In the genomic region with DNA sequence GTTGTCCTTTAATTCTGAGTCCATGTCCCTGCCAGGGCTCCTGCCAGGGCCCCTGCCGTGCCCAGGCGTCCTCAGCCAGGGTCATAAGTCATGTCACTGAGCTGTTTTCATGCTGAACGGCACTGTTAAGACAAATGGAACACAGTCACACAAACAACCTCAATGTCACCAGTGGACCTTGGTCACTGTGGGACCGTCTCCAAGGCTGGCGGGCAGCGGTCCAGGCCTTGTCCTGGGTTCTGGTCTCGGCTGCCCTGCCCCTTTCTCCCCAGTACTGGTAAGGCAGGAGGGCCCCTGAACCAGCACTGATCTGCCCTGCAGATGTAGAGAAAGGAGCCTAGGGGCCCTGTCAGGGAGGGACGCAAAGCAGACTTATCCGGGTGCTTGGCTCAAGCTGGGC, we compare ENCODE assay signal across 13 mouse cellular contexts.
A peak's percentile ranks its signal among the peaks of the same experiment; 100 is the strongest.
DNase-seq lines count a peak whose midpoint lies in the region; ATAC-seq lines count a peak whose summit lies in the region.
"Had no signal": no experiment of that assay in that cellular context is flagged by ENCODE, and none has a peak within 500 bp of the region (broad histone marks: within the 10 kb centered on the region; RNA-seq: fewer than 3 reads in every experiment).

No protein-coding gene starts in this region.

- H3K27ac ChIP-seq in lung, embryonic 16.5 days (ENCODE audit: low read length): peak overlapping the region; percentile 29; the same call in 1 of the 2 replicates
- peak overlapping the region; percentile 5; the same call in 1 of the 2 replicates for H3K27ac ChIP-seq in stomach, embryonic 16.5 days (ENCODE audit: low read length)

- WGBS in lung, embryonic 16.5 days: 62% methylated on average over 9 of the region's 9 CpGs
- 64% methylated on average over 9 of the region's 9 CpGs for WGBS in stomach, embryonic 16.5 days

- no peak overlapping the region for H3K4me3 ChIP-seq in lung, embryonic 16.5 days (ENCODE audit: low read length)
- no peak overlapping the region for H3K4me3 ChIP-seq in stomach, embryonic 16.5 days (replicated peaks; ENCODE audit: low read length)
- H3K4me3 ChIP-seq: erythroblast, embryonic 14.5 days had no signal

- no peaks in the 10 kb centered on the region for H3K36me3 ChIP-seq in lung, embryonic 16.5 days (ENCODE audit: control insufficient read depth, insufficient read depth, low read length)
- no peaks in the 10 kb centered on the region for H3K36me3 ChIP-seq in stomach, embryonic 16.5 days (ENCODE audit: control insufficient read depth, insufficient read depth, low read length)
- H3K36me3 ChIP-seq: G1E had no signal

- intact Hi-C loops in gastrocnemius, postnatal 14 days (cut with DNase I; ENCODE audit: low total_unique reads): no loop called here

- peaks cover 21% of the 10 kb centered on the region for H3K4me1 ChIP-seq in lung, embryonic 16.5 days (replicated peaks; ENCODE audit: control insufficient read depth, insufficient read depth, low read length)
- peaks cover 27% of the 10 kb centered on the region; the same call in 1 of the 2 replicates for H3K4me1 ChIP-seq in stomach, embryonic 16.5 days (ENCODE audit: control insufficient read depth, insufficient read depth, low read length)

- no peaks in the 10 kb centered on the region for H3K27me3 ChIP-seq in lung, embryonic 16.5 days (ENCODE audit: control insufficient read depth, insufficient read depth, low read depth, low read length)
- no peaks in the 10 kb centered on the region for H3K27me3 ChIP-seq in stomach, embryonic 16.5 days (ENCODE audit: control insufficient read depth, insufficient read depth, low read length)

- ATAC-seq in lung, embryonic 16.5 days (ENCODE audit: low read depth): no peak
- no peak for ATAC-seq in stomach, embryonic 16.5 days (ENCODE audit: insufficient read depth, low FRiP score)
- ATAC-seq: midbrain, embryonic 16.5 days had no signal

- no peak overlapping the region for H3K4me2 ChIP-seq in lung, embryonic 16.5 days (ENCODE audit: low read depth, low read length)
- no peak overlapping the region for H3K4me2 ChIP-seq in stomach, embryonic 16.5 days (ENCODE audit: low read depth, low read length)

- no peak overlapping the region; the same call in 1 of the 2 replicates for H3K9ac ChIP-seq in lung, embryonic 16.5 days (ENCODE audit: low read length)
- 0 out of 2 replicates have a peak overlapping the region, but pooled peaks have one; percentile 14 for H3K9ac ChIP-seq in stomach, embryonic 16.5 days (ENCODE audit: low read length)

- H3K9me3 ChIP-seq in lung, embryonic 16.5 days (ENCODE audit: control insufficient read depth, low read length): no peaks in the 10 kb centered on the region
- no peaks in the 10 kb centered on the region for H3K9me3 ChIP-seq in stomach, embryonic 16.5 days (replicated peaks; ENCODE audit: control insufficient read depth, low read length)
- H3K9me3 ChIP-seq: G1E had no signal

- DNase-seq in gastrocnemius, adult 18-20 months (ENCODE audit: low spot score): peak; percentile 73
- DNase-seq in gastrocnemius, postnatal 14 days: no peak
- no peak for DNase-seq in lung, adult 18-20 months
- DNase-seq in kidney, adult 8-10 months: peak; percentile 77 to 78
- DNase-seq in frontal cortex, postnatal 10 days (ENCODE audit: low spot score in 2 of 2): no peak
- no peak for DNase-seq in left cerebral cortex, adult 11 months (ENCODE audit: low spot score)
- DNase-seq: cerebellum, adult 9-10 months; thymus, postnatal 25 days had no signal

Comparison
In these comparisons a context has a peak if more than half of its experiments do, and no peak if none do; other contexts are left out.
1. DNase-seq: peak in gastrocnemius, adult 18-20 months (single experiment) and kidney, adult 8-10 months (2 of 2); none in gastrocnemius, postnatal 14 days (single experiment), lung, adult 18-20 months (0 of 2), frontal cortex, postnatal 10 days (0 of 2) and left cerebral cortex, adult 11 months (single experiment).